Mouse (Mus musculus) telencephalon, adult 2 months (tissue): ENCODE measurements around the gene Cpa4.

Experiments
- DNase-seq: peaks from one replicate; pipeline ENCODE4 v3.0.0-alpha.2; 2011; ENCODE audit warnings: low read depth, low spot score

The Cpa4 gene

GRCm38 (mm10) chr6:30628152-30628551 is 60.0 kb downstream of the Cpa4 start:
- no peak for DNase-seq

GRCm38 (mm10) chr6:30629989-30630388 is 61.8 kb downstream of the Cpa4 start:
- DNase-seq = no peak

DNA sequence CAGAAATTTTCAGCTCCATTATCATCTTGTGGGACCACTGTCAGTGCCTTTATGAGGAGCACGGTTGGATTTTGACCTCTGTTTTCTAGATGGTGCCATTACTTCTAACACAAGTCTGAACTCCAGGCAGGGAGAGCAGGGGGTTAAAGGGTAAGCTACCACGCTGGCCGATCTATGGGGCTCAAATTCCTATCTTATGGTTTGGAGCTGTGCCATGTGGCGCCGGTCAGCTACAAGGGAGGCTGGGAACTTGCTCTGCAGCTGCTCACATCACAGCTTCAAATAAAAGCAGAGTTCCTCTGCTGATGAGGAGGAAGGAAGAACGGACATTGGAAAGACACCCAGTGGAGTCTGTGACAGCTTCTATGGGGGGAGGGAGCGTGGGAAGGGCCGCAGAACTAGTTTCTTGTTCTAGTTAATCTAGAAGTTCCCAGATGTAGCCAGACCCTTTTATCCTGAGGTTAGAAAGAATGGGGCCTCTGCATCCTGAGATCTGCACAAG is 67.2 kb downstream of the Cpa4 start:
- DNase-seq = no peak

GRCm38 (mm10) chr6:30636186-30636842 is 68.1 kb downstream of the Cpa4 start:
- DNase-seq = no peak

GRCm38 (mm10) chr6:30638674-30639268 is 70.6 kb downstream of the Cpa4 start, which contains the start of gene Cpa1:
TSS of gene Cpa1 (plus strand) at chr6:30639218.
- DNase-seq = no peak
